Mouse (Mus musculus) induced T-regulatory cell, adult 2 months (primary cell): ENCODE measurements around the gene Tcf7l1.

Experiments
- DNase-seq: peaks from one replicate; pipeline ENCODE4 v3.0.0-alpha.2; 2012; ENCODE audit warnings: low read depth

Gene Tcf7l1

GRCm38 (mm10) chr6:72659717-72660390, 129.2 kb downstream of the Tcf7l1 start:
- peak; percentile 37 for DNase-seq

- peak; percentile 81 for DNase-seq
Observed at GRCm38 (mm10) chr6:72658006-72658405, 131.0 kb downstream of the Tcf7l1 start.

GRCm38 (mm10) chr6:72656053-72656442, 133.0 kb downstream of the Tcf7l1 start:
- DNase-seq = no peak

GRCm38 (mm10) chr6:72655309-72656052, 133.6 kb downstream of the Tcf7l1 start:
- no peak for DNase-seq

- no peak for DNase-seq
Observed at GRCm38 (mm10) chr6:72654355-72654754, 134.7 kb downstream of the Tcf7l1 start.

- no peak for DNase-seq
Observed at GRCm38 (mm10) chr6:72653419-72653818, 135.6 kb downstream of the Tcf7l1 start.

GRCm38 (mm10) chr6:72650338-72650851, 138.7 kb downstream of the Tcf7l1 start:
- no peak for DNase-seq

GRCm38 (mm10) chr6:72648002-72648595, 141.0 kb downstream of the Tcf7l1 start:
- no peak for DNase-seq

- DNase-seq = peak; percentile 81
Observed at GRCm38 (mm10) chr6:72647383-72647820, 141.7 kb downstream of the Tcf7l1 start.

- no peak for DNase-seq
Observed at GRCm38 (mm10) chr6:72645364-72645763, 143.7 kb downstream of the Tcf7l1 start.

GRCm38 (mm10) chr6:72644576-72644975, 144.5 kb downstream of the Tcf7l1 start:
- DNase-seq = peak; percentile 42

GRCm38 (mm10) chr6:72641218-72641954, 147.7 kb downstream of the Tcf7l1 start:
- peak; percentile 44 for DNase-seq

- DNase-seq = peak; percentile 55
Observed at GRCm38 (mm10) chr6:72636940-72637339, 152.1 kb downstream of the Tcf7l1 start.

- DNase-seq = peak; percentile 85
Observed at GRCm38 (mm10) chr6:72635760-72636431, 153.2 kb downstream of the Tcf7l1 start.

GRCm38 (mm10) chr6:72634311-72634710, 154.7 kb downstream of the Tcf7l1 start:
- peak; percentile 50 for DNase-seq

- no peak for DNase-seq
Observed at GRCm38 (mm10) chr6:72631700-72632099, 157.4 kb downstream of the Tcf7l1 start.

- DNase-seq = peak; percentile 44
Observed at GRCm38 (mm10) chr6:72630961-72631360, 158.1 kb downstream of the Tcf7l1 start.

GRCm38 (mm10) chr6:72630370-72630769, 158.7 kb downstream of the Tcf7l1 start:
- DNase-seq = no peak

- no peak for DNase-seq
Observed at GRCm38 (mm10) chr6:72627276-72627675, 161.8 kb downstream of the Tcf7l1 start.

GRCm38 (mm10) chr6:72626391-72626790, 162.7 kb downstream of the Tcf7l1 start:
- no peak for DNase-seq

- no peak for DNase-seq
Observed at GRCm38 (mm10) chr6:72623661-72624402, 165.2 kb downstream of the Tcf7l1 start.
